Mouse (Mus musculus) neural tube, embryonic 14.5 days (tissue): ENCODE measurements around the gene Nup107. TPM values are rescaled to one million over a fixed set of nuclear protein-coding genes. Genes with fewer than 3 reads are reported as not detected.

Experiments
- ATAC-seq: fragments of 200-750 bp; cut with Nextera tagmentation; 2 replicates; pipeline ENCODE4 v1.8.0; 2017; ENCODE audit warnings: low read depth, mild to moderate bottlenecking, moderate TSS enrichment, moderate library complexity
- H3K27ac ChIP-seq: fragments of 300-500 bp; sonication (generic); 2 replicates; pipeline ENCODE4 v1.5.1; 2014; ENCODE audit warnings: low read depth, mild to moderate bottlenecking, control low read depth, low read length, moderate library complexity, mixed read lengths
- H3K27me3 ChIP-seq: fragments of 300-500 bp; sonication (generic); 2 replicates; pipeline ENCODE4 v1.6.1; 2014; ENCODE audit warnings: low read length; ENCODE audit not compliant: control insufficient read depth, insufficient read depth
- H3K36me3 ChIP-seq: fragments of 300-500 bp; sonication (generic); 2 replicates; pipeline ENCODE4 v1.6.1; 2014; ENCODE audit warnings: low read length, mixed read lengths; ENCODE audit not compliant: control insufficient read depth, insufficient read depth
- H3K4me1 ChIP-seq: fragments of 300-500 bp; sonication (generic); 2 replicates; pipeline ENCODE4 v1.6.1; 2014; ENCODE audit warnings: low read length; ENCODE audit not compliant: control insufficient read depth, insufficient read depth
- H3K4me2 ChIP-seq: fragments of 300-500 bp; sonication (generic); 2 replicates; pipeline ENCODE4 v1.6.1; 2014; ENCODE audit warnings: mild to moderate bottlenecking, low read depth, low read length, control low read depth
- H3K4me3 ChIP-seq: fragments of 300-500 bp; sonication (generic); 2 replicates; pipeline ENCODE4 v1.5.1; 2014; ENCODE audit warnings: low read depth, low read length, control low read depth, mixed read lengths
- H3K9ac ChIP-seq: fragments of 300-500 bp; sonication (generic); replicated peaks from 2 replicates; pipeline ENCODE4 v1.6.1; 2014; ENCODE audit warnings: low read depth, mild to moderate bottlenecking, control low read depth, low read length, mixed read lengths
- H3K9me3 ChIP-seq: fragments of 300-500 bp; sonication (generic); 2 replicates; pipeline ENCODE4 v1.6.1; 2016; ENCODE audit warnings: low read length; ENCODE audit not compliant: control insufficient read depth
- WGBS: fragments of 180-500 bp; shearing (Covaris S2); extraction: QIAGEN DNeasy Blood & Tissue Kit; methylation state at CpG from one replicate; pipeline ENCODE4 v1.1.7; 2014; 5-methylcytosine and 5-hydroxymethylcytosine counted together
- polyA plus RNA-seq: library from polyadenylated mRNA; unstranded; fragments of >200 nt; fragmentation: Nextera tagmentation; extraction: Ambion mirVana; gene quantifications from 2 replicates; pipeline ENCODE4 v1.2.1, GENCODE M21; 2014

Gene Nup107
- polyA plus RNA-seq, 1 experiment from 2014 or later = 34.5 TPM

DNA sequence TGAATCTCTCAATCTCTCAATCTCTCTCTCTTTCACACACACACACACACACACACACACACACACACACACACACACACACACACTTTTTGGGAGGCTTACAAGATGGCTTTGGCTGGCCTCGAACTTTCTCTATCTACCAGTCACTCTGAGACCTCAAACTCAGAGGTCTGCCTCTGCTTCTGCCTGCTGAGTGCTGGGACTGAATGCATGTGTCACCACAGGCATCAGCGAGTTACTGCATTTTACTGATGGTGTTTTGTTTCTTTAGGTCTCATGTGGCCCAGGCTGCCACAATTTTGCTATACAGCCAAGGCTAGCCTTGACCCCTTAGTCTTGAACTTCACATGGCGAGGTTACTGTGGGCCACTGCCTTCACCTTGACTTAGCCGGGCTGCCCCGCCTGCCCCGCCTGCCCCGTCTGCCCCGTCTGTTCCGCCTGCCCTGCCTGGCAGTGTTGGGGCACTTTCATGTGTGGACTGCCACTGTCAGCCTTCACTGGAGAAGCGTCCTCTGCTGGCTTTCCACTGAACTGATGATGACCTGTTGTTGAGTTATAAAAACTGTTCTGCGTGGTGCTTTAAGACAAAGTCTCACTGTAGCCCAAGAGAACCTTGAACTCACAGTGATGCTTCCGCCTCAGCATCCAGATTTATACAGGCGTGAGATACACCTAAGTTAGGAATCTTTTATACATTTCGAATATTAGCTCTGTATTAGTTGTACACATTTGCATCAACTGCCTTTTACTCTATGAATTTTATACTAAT is 9.8 kb downstream of the Nup107 start:
- Histone ChIP-seq H3K27ac (no peak overlapping the region), H3K36me3 (peaks cover 25% of the 10 kb centered on the region), H3K27me3 (no peaks in the 10 kb centered on the region), H3K4me1 (no peaks in the 10 kb centered on the region), H3K4me3 (no peak overlapping the region), H3K4me2 (no peak overlapping the region), H3K9me3 (no peaks in the 10 kb centered on the region), H3K9ac (no peak overlapping the region)
- no peak for ATAC-seq
- WGBS = 96% methylated on average over 14 of the region's 14 CpGs

DNA sequence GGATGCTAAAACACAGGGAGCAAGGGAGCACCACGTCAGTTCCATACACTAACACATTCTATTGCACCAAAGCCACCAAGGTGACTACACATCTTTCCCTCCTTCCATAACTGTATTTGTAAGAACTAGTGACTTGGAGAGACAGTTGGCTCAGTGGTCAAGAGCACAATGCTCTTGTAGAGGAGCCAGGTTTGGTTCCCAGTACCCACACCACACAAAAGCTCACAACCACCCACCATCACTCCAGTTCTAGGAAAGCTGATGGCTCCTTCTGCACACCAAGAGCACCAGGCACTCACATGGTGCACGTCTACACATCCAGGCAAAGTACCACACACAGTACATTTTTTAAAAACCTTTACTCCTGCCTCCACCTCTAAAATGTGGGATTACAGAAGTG is 10.4 kb downstream of the Nup107 start:
- Histone ChIP-seq H3K27ac (no peak overlapping the region), H3K4me2 (no peak overlapping the region), H3K4me3 (no peak overlapping the region), H3K9ac (no peak overlapping the region), H3K36me3 (peaks cover 25% of the 10 kb centered on the region), H3K27me3 (no peaks in the 10 kb centered on the region), H3K9me3 (no peaks in the 10 kb centered on the region), H3K4me1 (no peaks in the 10 kb centered on the region)
- ATAC-seq = no peak
- WGBS = 93% methylated on average over 2 of the region's 2 CpGs

DNA sequence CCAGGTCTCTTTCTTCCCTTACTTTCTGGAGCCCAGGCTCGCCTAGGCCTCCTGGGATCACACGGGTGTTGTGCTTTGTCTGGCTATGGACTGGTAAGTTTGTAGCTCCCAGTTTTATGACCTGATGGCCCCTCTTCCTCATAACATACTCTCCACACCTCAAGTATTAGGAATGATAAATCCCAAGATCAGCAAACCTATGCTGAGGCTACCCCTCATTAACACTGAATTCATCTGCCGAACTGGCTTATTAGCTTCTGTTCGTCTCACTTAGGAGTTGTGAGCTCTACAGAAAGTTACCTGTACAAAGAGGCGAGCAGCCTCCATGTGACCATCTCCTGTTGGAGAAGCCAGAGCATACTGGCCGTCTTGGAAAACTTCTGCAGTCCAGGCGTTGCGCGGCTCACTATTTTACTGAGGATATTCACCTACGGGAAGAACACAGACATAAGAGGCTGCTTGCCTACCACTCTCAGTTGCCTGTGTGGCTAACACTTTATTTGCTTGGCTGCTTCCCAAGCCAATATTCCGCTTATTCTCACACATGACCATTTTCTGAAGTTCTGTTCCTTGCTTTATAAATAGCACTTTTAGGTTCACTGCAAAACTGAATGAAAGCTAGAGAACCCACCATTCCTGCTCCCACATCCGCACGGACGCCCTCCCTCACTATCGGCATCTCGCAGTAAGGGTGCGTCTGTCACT is 11.3 kb downstream of the Nup107 start:
- no peak overlapping the region for H3K9ac ChIP-seq
- H3K4me1 ChIP-seq = no peaks in the 10 kb centered on the region
- WGBS = 93% methylated on average over 17 of the region's 17 CpGs
- no peak for ATAC-seq
- H3K4me3 ChIP-seq = no peak overlapping the region
- H3K27ac ChIP-seq = no peak overlapping the region
- H3K36me3 ChIP-seq = peaks cover 23% of the 10 kb centered on the region
- H3K4me2 ChIP-seq = no peak overlapping the region
- H3K9me3 ChIP-seq = no peaks in the 10 kb centered on the region
- H3K27me3 ChIP-seq = no peaks in the 10 kb centered on the region

DNA sequence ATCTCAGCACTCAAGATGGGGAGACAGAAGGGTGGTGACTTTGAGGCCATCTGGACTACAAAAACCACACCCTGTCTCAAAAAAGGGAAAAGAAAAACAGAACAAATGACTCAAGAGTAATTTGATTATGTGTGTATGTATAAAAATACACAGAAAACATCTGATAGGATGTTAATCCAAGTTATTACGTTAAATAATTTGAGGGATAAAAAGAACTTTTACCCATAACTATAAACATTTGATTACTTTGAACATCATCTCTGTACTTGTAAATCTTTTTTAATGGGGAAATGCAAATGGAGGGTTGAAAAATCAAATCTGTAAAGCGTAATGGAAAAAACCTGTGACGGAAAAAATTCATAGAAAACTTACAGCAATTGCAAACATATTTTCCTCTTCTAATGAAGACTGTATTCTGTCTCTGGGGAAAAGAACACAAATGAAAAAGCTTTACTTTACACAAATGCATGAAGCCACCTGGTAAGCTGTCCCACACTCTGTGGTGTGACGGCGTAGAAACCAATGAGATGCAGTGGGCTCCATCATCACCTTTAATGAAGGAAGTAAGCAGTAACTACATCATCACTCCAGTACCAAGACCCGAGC is 12.1 kb downstream of the Nup107 start:
- WGBS = 94% methylated on average over 6 of the region's 6 CpGs
- ATAC-seq = no peak
- no peak overlapping the region for H3K4me2 ChIP-seq
- H3K36me3 ChIP-seq = peaks cover 26% of the 10 kb centered on the region
- no peak overlapping the region for H3K9ac ChIP-seq
- H3K4me3 ChIP-seq = no peak overlapping the region
- H3K9me3 ChIP-seq = no peaks in the 10 kb centered on the region
- no peaks in the 10 kb centered on the region for H3K27me3 ChIP-seq
- H3K4me1 ChIP-seq = no peaks in the 10 kb centered on the region
- H3K27ac ChIP-seq = no peak overlapping the region

DNA sequence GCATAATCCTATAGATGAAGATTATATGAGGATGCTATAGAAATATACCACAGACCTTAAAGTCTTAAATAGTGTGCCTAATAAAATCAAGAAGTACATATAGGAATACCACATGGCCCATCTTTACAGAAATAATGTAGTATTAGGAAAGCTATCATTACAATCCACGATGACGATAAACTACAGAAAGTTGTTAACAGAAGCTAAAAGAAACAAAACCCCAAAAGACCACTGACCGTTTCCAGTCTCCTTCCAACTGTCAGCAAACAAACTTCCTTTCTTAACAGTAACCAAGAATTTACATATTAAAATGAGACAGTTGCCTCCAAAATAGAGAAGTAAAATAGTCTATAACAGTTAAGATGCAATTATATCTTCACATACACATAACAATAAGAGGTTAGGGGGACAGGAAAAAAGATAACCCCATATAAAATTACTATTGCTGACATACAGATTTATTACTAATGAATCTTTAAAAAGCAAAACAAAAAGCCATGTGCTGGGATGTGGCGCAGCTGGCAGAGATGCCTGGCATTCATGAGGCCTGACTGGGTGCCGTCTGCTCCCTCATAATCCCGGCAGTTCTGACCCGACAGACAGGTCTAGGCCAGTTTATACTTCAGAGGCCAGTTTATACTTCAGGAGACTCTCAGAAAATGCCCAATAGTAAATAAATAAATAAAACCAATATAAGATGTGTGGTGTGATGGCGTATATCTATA is 12.8 kb downstream of the Nup107 start:
- no peaks in the 10 kb centered on the region for H3K4me1 ChIP-seq
- no peaks in the 10 kb centered on the region for H3K27me3 ChIP-seq
- no peak overlapping the region for H3K27ac ChIP-seq
- no peak overlapping the region for H3K4me3 ChIP-seq
- H3K36me3 ChIP-seq = peaks cover 20% of the 10 kb centered on the region
- no peak overlapping the region for H3K9ac ChIP-seq
- H3K4me2 ChIP-seq = no peak overlapping the region
- no peak for ATAC-seq
- 80% methylated on average over 8 of the region's 8 CpGs for WGBS
- no peaks in the 10 kb centered on the region for H3K9me3 ChIP-seq

DNA sequence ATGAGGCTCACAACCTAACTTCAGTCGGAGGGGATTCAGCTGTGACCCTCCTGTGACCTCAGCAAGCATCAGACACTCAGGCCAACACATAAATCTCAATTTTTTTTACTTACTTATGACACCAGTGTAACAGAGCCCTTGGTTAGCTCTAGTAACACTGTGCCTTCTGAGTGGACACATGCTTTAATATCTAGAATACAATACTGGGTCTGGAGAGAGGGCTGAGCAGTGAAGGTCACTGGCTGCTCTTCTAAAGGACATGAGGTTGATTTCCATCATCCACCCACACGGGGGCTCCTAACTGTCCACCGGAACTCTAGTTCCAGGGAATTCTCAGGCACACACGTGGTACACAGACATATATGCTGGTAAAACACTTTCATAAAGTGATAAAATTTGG is 13.6 kb downstream of the Nup107 start:
- no peaks in the 10 kb centered on the region for H3K27me3 ChIP-seq
- H3K9ac ChIP-seq = no peak overlapping the region
- no peak for ATAC-seq
- H3K27ac ChIP-seq = no peak overlapping the region
- H3K4me1 ChIP-seq = no peaks in the 10 kb centered on the region
- 86% methylated on average over 4 of the region's 4 CpGs for WGBS
- peaks cover 25% of the 10 kb centered on the region for H3K36me3 ChIP-seq
- H3K4me2 ChIP-seq = no peak overlapping the region
- no peaks in the 10 kb centered on the region for H3K9me3 ChIP-seq
- no peak overlapping the region for H3K4me3 ChIP-seq

DNA sequence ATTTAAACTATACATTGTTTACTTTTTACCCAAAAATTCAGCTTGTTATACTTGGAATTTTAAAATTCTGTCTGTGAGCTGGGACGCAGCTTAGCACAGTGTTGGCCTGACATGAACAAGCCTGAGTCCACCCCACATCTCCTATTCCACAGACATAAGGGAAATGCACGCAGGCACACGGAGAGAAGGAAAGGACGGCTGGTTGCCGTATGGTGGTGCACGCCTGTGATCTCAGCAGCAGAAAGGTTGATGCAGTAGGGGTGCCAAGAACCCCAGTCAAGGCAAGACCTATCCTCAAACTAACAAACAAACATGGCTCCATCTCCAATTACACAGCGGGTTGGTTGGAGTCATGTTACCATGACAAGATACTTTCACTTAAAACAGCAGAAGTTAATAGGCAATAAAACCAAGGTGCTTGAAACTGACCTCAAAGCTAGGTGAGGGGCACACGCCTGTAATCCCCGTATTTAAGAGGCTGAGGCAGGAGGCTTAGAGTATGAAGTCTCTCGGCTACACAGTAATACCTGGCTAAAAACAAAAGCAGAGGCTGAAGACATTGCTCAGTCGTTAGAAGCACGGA is 14.1 kb downstream of the Nup107 start:
- Histone ChIP-seq H3K9ac (no peak overlapping the region), H3K27ac (no peak overlapping the region), H3K4me1 (no peaks in the 10 kb centered on the region), H3K9me3 (no peaks in the 10 kb centered on the region), H3K27me3 (no peaks in the 10 kb centered on the region), H3K4me2 (no peak overlapping the region), H3K36me3 (peaks cover 27% of the 10 kb centered on the region), H3K4me3 (no peak overlapping the region)
- WGBS = 96% methylated on average over 12 of the region's 12 CpGs
- no peak for ATAC-seq

DNA sequence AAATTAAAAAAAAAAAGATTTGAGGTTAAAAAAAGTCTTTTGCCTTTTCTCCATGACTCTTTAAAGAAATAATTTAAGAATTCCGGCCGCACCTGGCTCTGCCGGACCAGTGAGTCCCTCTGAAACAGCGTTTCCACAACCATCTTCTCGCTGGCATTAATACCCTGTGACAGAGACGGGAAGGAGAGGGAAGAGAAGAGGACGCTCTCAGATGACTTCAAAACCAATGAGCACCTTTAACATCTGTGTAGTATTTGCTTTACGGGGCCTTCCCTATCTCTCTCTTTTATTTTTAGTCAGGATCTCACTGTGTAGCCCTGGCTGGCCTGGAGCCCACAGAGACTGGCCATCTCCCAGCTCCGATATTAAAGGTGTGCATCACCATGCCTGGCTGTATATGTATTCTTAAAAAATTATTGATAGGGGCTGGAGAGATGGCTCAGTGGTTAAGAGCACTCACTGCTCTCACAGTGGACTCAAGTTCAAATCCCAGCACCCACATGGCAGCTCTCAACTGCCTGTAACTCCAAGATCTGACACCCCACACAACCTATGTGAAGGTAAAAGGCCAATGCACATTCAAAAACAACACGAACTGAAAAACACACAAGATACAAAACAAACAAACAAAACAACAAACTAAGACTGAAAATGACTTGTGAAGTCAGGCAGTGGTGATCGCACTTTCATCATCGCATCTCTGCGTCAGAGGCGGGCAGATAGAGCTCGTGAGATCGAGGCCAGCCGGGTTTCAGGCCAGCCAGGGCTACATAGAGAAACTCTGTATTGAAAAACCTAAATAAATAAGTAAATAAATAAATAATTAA is 14.8 kb downstream of the Nup107 start:
- peaks cover 28% of the 10 kb centered on the region for H3K36me3 ChIP-seq
- H3K27ac ChIP-seq = no peak overlapping the region
- H3K9ac ChIP-seq = no peak overlapping the region
- H3K4me1 ChIP-seq = no peaks in the 10 kb centered on the region
- no peaks in the 10 kb centered on the region for H3K9me3 ChIP-seq
- H3K4me3 ChIP-seq = no peak overlapping the region
- no peak for ATAC-seq
- WGBS = 96% methylated on average over 17 of the region's 17 CpGs
- H3K27me3 ChIP-seq = no peaks in the 10 kb centered on the region
- no peak overlapping the region for H3K4me2 ChIP-seq
